Mouse (Mus musculus) cerebellum, adult 2 months (tissue): ENCODE results near the gene Smarce1.

Experiments used
- CTCF ChIP-seq: fragments of 200-500 bp; IDR thresholded peaks from 2 replicates; pipeline ENCODE4 v1.5.1; 2011; ENCODE audit warnings: low read depth, mild to moderate bottlenecking, control low read depth, low read length, moderate library complexity, borderline replicate concordance; ENCODE audit not compliant: insufficient read depth
- POLR2A ChIP-seq: fragments of 200-500 bp; IDR thresholded peaks from 2 replicates; pipeline ENCODE4 v1.6.1; 2011; ENCODE audit warnings: low read length, control low read depth, borderline replicate concordance; ENCODE audit not compliant: insufficient read depth

GRCm38 (mm10) chr11:99165031-99165752 is 65.6 kb downstream of the Smarce1 start:
- TF ChIP-seq CTCF (no peak), POLR2A (no peak)
